Mouse (Mus musculus) liver, embryonic 12.5 days (tissue): ENCODE data around the gene Fgf4. TPM values are rescaled to one million over a fixed set of nuclear protein-coding genes. Genes with fewer than 3 reads are reported as not detected.
A peak's percentile ranks its signal among the peaks of the same experiment; 100 is the strongest.
"Not testable (repeated sequence)": the region's sequence is repeated elsewhere in the genome, so short reads cannot be mapped to it uniquely, and the experiment has no call there.

Experiments
- ATAC-seq: fragments of 200-750 bp; cut with Nextera tagmentation; 2 replicates; pipeline ENCODE4 v1.8.0; 2017; ENCODE audit warnings: moderate number of reproducible peaks, mild to moderate bottlenecking, moderate library complexity
- H3K27ac ChIP-seq: fragments of 300-500 bp; sonication (generic); 2 replicates; pipeline ENCODE4 v1.5.1; 2016; ENCODE audit warnings: mild to moderate bottlenecking
- H3K27me3 ChIP-seq: fragments of 300-500 bp; sonication (generic); replicated peaks from 2 replicates; pipeline ENCODE4 v1.6.1; 2016; ENCODE audit warnings: mild to moderate bottlenecking, moderate library complexity
- H3K36me3 ChIP-seq: fragments of 300-500 bp; sonication (generic); 2 replicates; pipeline ENCODE4 v1.6.1; 2016; ENCODE audit warnings: mild to moderate bottlenecking, moderate library complexity
- H3K4me1 ChIP-seq: fragments of 300-500 bp; sonication (generic); 2 replicates; pipeline ENCODE4 v1.6.1; 2016
- H3K4me2 ChIP-seq: fragments of 300-500 bp; sonication (generic); 2 replicates; pipeline ENCODE4 v1.6.1; 2016; ENCODE audit warnings: mild to moderate bottlenecking, moderate library complexity
- H3K4me3 ChIP-seq: fragments of 300-500 bp; sonication (generic); 2 replicates; pipeline ENCODE4 v1.5.1; 2016; ENCODE audit warnings: mild to moderate bottlenecking, moderate library complexity
- H3K9ac ChIP-seq: fragments of 300-500 bp; sonication (generic); 2 replicates; pipeline ENCODE4 v1.6.1; 2016; ENCODE audit warnings: mild to moderate bottlenecking, moderate library complexity
- H3K9me3 ChIP-seq: fragments of 300-500 bp; sonication (generic); replicated peaks from 2 replicates; pipeline ENCODE4 v1.6.1; 2016; ENCODE audit warnings: mild to moderate bottlenecking, moderate library complexity
- WGBS: fragments of 180-500 bp; shearing (Covaris S2); methylation state at CpG from one replicate; pipeline ENCODE4 v1.1.7; 2016; ENCODE audit not compliant: insufficient replicate concordance; 5-methylcytosine and 5-hydroxymethylcytosine counted together
- polyA plus RNA-seq: library from polyadenylated mRNA; unstranded; fragments of >200 nt; fragmentation: Nextera tagmentation; extraction: Ambion mirVana; gene quantifications from 2 replicates; pipeline ENCODE4 v1.2.1, GENCODE M21; 2016

Fgf4 gene
- polyA plus RNA-seq, 1 experiment from 2014 or later, result not detected

GRCm38 (mm10) chr7:144872420-144872819 lies 25.3 kb downstream of the Fgf4 start:
- Histone ChIP-seq H3K4me3 (no peak overlapping the region), H3K4me1 (no peaks in the 10 kb centered on the region), H3K9ac (no peak overlapping the region), H3K27ac (no peak overlapping the region), H3K9me3 (no peaks in the 10 kb centered on the region), H3K4me2 (no peak overlapping the region), H3K36me3 (no peaks in the 10 kb centered on the region), H3K27me3 (peaks cover 48% of the 10 kb centered on the region)
- ATAC-seq, result no peak
- 32% methylated on average over 4 of the region's 4 CpGs for WGBS

DNA sequence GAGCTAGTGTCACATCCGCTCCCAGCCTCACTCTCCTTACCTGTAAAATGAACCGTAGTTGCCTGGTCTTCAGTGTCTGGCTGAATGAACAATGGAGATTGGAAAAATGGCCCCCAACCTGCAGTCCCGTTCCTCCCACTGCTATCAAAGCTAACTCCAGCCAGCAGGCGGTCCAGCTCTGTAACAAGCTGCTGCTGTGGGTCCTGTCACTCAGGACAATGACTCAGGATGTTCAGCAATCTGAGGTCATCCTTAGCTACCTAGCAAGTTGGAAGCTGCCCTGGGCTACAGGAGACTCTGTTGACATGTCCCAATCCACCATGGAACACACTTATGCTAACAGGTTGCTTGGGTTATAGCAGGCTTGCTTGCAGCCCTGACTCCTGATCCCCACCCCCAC lies 26.0 kb downstream of the Fgf4 start:
- Histone ChIP-seq H3K36me3 (no peaks in the 10 kb centered on the region), H3K9me3 (no peaks in the 10 kb centered on the region), H3K9ac (no peak overlapping the region), H3K4me1 (no peaks in the 10 kb centered on the region), H3K27ac (no peak overlapping the region), H3K4me2 (no peak overlapping the region), H3K27me3 (peaks cover 45% of the 10 kb centered on the region), H3K4me3 (no peak overlapping the region)
- ATAC-seq, result no peak
- 62% methylated on average over 4 of the region's 4 CpGs for WGBS

GRCm38 (mm10) chr7:144874226-144874625 lies 27.1 kb downstream of the Fgf4 start:
- H3K27me3 ChIP-seq, result peaks cover 45% of the 10 kb centered on the region
- H3K4me2 ChIP-seq, result no peak overlapping the region
- no peaks in the 10 kb centered on the region for H3K4me1 ChIP-seq
- no peak overlapping the region for H3K4me3 ChIP-seq
- WGBS, result 49% methylated on average over 4 of the region's 4 CpGs
- ATAC-seq, result no peak
- H3K9ac ChIP-seq, result no peak overlapping the region
- no peaks in the 10 kb centered on the region for H3K36me3 ChIP-seq
- no peaks in the 10 kb centered on the region for H3K9me3 ChIP-seq
- H3K27ac ChIP-seq, result no peak overlapping the region

DNA sequence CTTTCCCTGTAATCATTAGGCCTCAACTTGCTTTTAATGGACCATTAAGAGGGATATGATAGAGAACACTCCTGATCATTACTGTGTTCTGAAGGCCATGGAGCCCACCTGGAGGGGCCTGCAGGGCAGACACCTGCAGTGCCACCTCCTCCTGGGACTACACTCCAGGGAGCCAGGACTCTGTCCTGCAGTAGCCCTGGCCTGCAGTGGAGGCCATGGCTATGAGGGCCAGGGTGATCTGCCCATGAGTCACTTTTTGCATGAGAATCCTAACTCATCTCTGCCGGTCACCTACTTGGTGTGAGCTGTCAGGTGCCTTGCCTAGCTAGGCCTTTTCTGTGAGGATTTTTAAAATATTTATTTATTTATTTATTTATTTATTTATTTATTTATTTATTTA lies 31.2 kb downstream of the Fgf4 start:
- Histone ChIP-seq H3K36me3 (no peaks in the 10 kb centered on the region), H3K4me1 (no peaks in the 10 kb centered on the region), H3K27me3 (peaks cover 35% of the 10 kb centered on the region), H3K9ac (no peak overlapping the region), H3K27ac (no peak overlapping the region), H3K4me2 (no peak overlapping the region), H3K4me3 (no peak overlapping the region), H3K9me3 (no peaks in the 10 kb centered on the region)
- WGBS, result 83% methylated on average over 1 of the region's 1 CpGs
- no peak for ATAC-seq

DNA sequence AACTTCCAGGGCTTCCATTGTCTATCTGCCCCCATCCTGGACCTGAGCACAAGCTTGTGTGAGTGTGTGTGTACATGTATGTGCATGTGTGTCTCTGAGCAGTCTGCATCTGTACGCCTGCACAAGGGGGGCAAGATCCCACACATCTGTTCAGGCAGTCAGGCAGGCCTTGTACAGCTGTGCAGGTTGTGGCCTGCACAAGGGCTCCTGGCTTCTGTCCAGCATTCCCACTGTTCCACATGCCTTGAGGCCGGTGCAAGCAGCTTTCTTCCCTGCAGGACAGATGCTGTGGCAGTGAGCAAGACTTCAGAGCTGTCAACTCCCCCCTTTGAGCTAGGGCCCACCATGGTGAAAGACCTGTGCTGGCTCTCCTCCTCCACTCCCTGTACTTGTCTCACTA lies 35.9 kb downstream of the Fgf4 start:
- Histone ChIP-seq H3K27me3 (peaks cover 19% of the 10 kb centered on the region), H3K9ac (no peak overlapping the region), H3K4me2 (no peak overlapping the region), H3K27ac (no peak overlapping the region), H3K36me3 (no peaks in the 10 kb centered on the region), H3K9me3 (no peaks in the 10 kb centered on the region), H3K4me1 (no peaks in the 10 kb centered on the region), H3K4me3 (no peak overlapping the region)
- no peak for ATAC-seq
- WGBS, result 54% methylated on average over 2 of the region's 2 CpGs

DNA sequence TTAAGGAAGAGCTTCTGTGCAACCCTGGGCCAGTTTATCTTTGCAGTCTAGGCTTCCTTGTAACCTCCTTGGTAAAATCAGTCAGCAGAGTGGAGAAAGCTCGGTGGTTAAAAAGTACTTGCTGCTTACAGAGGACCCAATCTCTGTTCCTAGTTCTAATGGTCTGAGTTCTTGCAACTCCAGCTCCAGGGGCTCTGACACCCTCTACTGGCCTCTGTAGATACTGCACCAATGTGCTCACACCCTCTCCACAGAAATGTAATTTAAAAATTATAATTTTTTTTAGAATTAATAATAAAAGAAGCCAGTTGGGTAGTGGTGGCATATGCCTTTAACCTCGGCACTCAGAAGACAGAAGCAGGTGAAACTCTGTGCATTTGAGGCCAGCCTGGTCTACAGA lies 40.5 kb downstream of the Fgf4 start:
- 43% methylated on average over 2 of the region's 2 CpGs for WGBS
- no peaks in the 10 kb centered on the region for H3K4me1 ChIP-seq
- H3K27me3 ChIP-seq, result peaks cover 55% of the 10 kb centered on the region
- no peak overlapping the region for H3K4me3 ChIP-seq
- no peak for ATAC-seq
- no peaks in the 10 kb centered on the region for H3K9me3 ChIP-seq
- H3K9ac ChIP-seq, result no peak overlapping the region
- no peak overlapping the region for H3K4me2 ChIP-seq
- no peaks in the 10 kb centered on the region for H3K36me3 ChIP-seq
- H3K27ac ChIP-seq, result no peak overlapping the region

DNA sequence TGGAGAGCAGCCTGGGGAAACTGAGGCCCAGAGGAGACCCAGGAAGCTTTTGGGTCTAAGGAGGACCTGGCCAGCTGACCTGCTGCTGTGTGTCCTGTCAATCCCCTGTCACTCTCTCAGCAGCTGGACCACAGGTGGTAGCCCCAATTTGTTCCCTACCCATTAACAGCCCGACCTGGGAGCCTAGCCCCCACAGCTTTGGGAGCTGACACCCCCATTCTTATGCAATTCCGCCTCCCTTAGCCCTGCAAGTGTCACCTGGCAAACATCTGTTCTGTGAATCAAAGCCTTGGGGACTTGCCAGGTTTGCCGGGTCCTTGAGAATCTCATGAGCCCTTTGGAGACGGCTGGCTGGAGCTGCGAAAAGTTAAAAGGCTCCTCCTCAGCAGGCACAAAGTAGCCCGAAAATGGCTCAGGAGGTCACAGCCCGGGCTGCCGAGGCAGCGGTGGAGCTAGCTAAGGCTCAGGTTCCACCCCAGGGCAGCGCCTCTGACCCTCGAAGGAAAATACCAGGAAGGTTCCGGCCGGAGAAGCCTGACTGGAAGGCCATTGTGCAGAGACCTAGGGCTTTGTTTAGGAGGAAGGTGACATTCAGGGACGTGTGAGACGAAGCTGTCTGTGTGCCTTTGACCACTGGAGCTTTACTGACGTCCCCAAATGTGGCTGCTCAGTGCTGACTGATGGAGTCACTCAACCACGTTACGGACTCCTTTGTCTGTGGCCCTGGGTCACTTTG lies 41.6 kb downstream of the Fgf4 start:
- Histone ChIP-seq H3K4me1 (no peaks in the 10 kb centered on the region), H3K9me3 (no peaks in the 10 kb centered on the region), H3K9ac (no peak overlapping the region), H3K4me3 (no peak overlapping the region), H3K36me3 (no peaks in the 10 kb centered on the region), H3K27ac (no peak overlapping the region), H3K27me3 (peaks cover 63% of the 10 kb centered on the region), H3K4me2 (no peak overlapping the region)
- no peak for ATAC-seq
- 13% methylated on average over 18 of the region's 18 CpGs for WGBS

DNA sequence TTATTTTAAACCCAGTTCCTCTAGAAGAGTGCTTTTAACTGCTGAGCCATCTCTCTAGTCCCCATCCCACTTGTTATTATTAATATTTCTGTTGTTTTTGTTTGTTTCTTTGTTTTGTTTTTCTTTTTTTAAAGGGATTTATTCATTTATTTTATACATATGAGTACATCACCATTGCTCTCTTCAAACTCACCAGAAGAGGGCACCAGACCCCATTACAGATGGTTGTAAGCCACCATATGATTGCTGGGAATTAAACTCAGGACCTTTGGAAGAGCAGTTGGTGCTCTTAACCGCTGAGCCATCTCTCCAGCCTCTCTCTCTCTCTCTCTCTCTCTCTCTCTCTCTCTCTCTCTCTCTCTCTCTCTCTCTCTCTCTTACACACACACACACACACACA lies 43.5 kb downstream of the Fgf4 start:
- H3K4me3 ChIP-seq, H3K27ac ChIP-seq, H3K9me3 ChIP-seq, H3K36me3 ChIP-seq, H3K4me2 ChIP-seq, H3K9ac ChIP-seq, ATAC-seq: not testable (repeated sequence)
- Histone ChIP-seq H3K4me1 (peaks cover 12% of the 10 kb centered on the region), H3K27me3 (peaks cover 76% of the 10 kb centered on the region)
- 60% methylated on average over 1 of the region's 1 CpGs for WGBS

DNA sequence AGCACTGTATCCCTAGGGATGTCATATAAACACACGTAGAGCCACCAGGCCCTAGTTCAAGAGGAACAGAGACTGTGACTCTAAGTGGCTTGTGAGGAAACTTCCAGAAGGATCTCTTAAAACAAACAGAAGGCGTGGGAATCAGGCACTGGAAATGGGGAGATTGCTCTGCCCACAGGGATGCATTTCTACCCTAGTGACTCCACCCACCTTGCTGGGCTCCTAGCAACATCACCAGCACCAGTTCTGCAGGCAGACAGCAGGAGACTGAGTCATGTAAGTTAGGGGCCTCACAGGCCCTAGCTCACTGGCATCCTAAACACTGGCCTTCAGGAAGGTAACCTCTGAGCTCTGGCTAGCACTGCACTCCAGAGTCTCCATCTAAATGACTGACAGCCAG lies 44.7 kb downstream of the Fgf4 start:
- Histone ChIP-seq H3K36me3 (no peaks in the 10 kb centered on the region), H3K9me3 (no peaks in the 10 kb centered on the region), H3K27ac (no peak overlapping the region), H3K27me3 (peaks cover 86% of the 10 kb centered on the region), H3K4me1 (peaks cover 24% of the 10 kb centered on the region), H3K4me2 (no peak overlapping the region), H3K9ac (no peak overlapping the region), H3K4me3 (no peak overlapping the region)
- WGBS, result 57% methylated on average over 2 of the region's 2 CpGs
- ATAC-seq, result no peak

DNA sequence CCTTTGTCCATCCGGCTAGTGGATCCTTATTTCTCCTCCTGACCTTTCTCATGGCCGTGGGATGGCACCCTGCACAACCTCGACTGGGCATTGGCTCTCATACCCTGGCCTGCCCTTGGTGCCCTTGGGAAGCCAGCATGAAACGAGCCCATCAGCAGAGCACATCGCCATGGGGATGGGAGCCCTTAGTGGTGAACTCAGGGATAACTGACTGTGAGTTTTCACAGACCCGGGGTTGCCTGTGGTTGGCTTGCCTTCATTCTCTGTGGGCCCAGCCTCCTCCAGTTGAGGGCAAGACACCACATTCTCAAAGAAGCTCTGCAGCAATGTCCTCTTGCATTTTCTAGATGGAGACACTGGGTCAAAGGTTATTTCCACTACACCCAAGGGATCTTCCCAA lies 45.2 kb downstream of the Fgf4 start:
- Histone ChIP-seq H3K4me3 (no peak overlapping the region), H3K9ac (no peak overlapping the region), H3K4me2 (no peak overlapping the region), H3K36me3 (no peaks in the 10 kb centered on the region), H3K4me1 (peaks cover 26% of the 10 kb centered on the region), H3K9me3 (no peaks in the 10 kb centered on the region), H3K27ac (no peak overlapping the region), H3K27me3 (peaks cover 86% of the 10 kb centered on the region)
- ATAC-seq, result no peak
- WGBS, result 43% methylated on average over 6 of the region's 6 CpGs

GRCm38 (mm10) chr7:144894191-144894590 lies 47.0 kb downstream of the Fgf4 start:
- H3K36me3 ChIP-seq, result no peaks in the 10 kb centered on the region
- no peak overlapping the region for H3K27ac ChIP-seq
- no peak overlapping the region for H3K9ac ChIP-seq
- no peak overlapping the region for H3K4me3 ChIP-seq
- no peaks in the 10 kb centered on the region for H3K9me3 ChIP-seq
- H3K27me3 ChIP-seq, result peaks cover 86% of the 10 kb centered on the region
- peak overlapping the region; percentile 82; the same call in 1 of the 2 replicates for H3K4me2 ChIP-seq
- H3K4me1 ChIP-seq, result peaks cover 26% of the 10 kb centered on the region
- WGBS, result 11% methylated on average over 5 of the region's 5 CpGs
- no peak for ATAC-seq

DNA sequence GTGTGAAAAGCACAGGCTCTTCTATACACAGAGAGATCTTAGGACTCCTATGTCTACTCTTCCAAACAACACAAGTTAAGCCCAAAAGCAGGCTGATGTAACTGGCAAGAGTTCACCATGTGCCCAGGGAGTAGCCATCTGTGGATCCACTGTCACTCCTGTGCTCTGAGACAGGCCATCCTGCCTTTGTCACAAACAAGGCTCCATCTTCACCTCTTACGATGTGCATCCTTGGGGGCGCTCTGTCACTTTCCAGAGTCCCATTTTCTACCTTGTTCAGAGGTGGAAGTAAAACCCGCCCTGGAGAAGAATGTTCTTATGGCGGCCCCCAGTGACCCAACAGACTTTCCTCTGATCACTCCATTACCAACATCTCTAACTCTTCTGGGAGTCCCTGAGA lies 47.5 kb downstream of the Fgf4 start:
- Histone ChIP-seq H3K9me3 (no peaks in the 10 kb centered on the region), H3K4me2 (peak overlapping the region; percentile 82), H3K27ac (no peak overlapping the region), H3K4me3 (peak overlapping the region; percentile 52; the same call in 1 of the 2 replicates), H3K9ac (no peak overlapping the region), H3K36me3 (no peaks in the 10 kb centered on the region), H3K4me1 (peaks cover 26% of the 10 kb centered on the region), H3K27me3 (peaks cover 86% of the 10 kb centered on the region)
- WGBS, result 9% methylated on average over 4 of the region's 4 CpGs
- no peak for ATAC-seq
